Mouse (Mus musculus) cerebellum, postnatal 25 days (tissue): ENCODE results near the gene Ston2.
A peak's percentile ranks its signal among the peaks of the same experiment; 100 is the strongest.
"Not testable (repeated sequence)": the region's sequence is repeated elsewhere in the genome, so short reads cannot be mapped to it uniquely, and the experiment has no call there.

ENCODE experiments used
- DNase-seq, 2 experiments: peaks; one replicate each; pipeline ENCODE4 v3.0.0; 2021; ENCODE audit warnings: mixed read lengths in 2 of 2

Ston2 gene

GRCm38 (mm10) chr12:91789801-91790200 lies 1.6 kb upstream of the Ston2 start:
- DNase-seq: peak; percentile 45 to 70

GRCm38 (mm10) chr12:91788446-91788845 lies 259 bp upstream of the Ston2 start:
- DNase-seq: not testable (repeated sequence)

- no peak for DNase-seq
Measured at GRCm38 (mm10) chr12:91786355-91786754, 1.8 kb downstream of the Ston2 start.

- DNase-seq: no peak
Measured at GRCm38 (mm10) chr12:91781432-91781831, 6.8 kb downstream of the Ston2 start.

- DNase-seq: no peak
Measured at GRCm38 (mm10) chr12:91780531-91780930, 7.7 kb downstream of the Ston2 start.

- DNase-seq: peak; percentile 74 to 83
Measured at GRCm38 (mm10) chr12:91779004-91779365, 9.2 kb downstream of the Ston2 start.

- peak; percentile 47 to 60 for DNase-seq
Measured at GRCm38 (mm10) chr12:91778211-91779003, 9.8 kb downstream of the Ston2 start.

- no peak for DNase-seq
Measured at GRCm38 (mm10) chr12:91776342-91776741, 11.8 kb downstream of the Ston2 start.

- no peak for DNase-seq
Measured at GRCm38 (mm10) chr12:91774811-91775284, 13.3 kb downstream of the Ston2 start.

GRCm38 (mm10) chr12:91768871-91769270 lies 19.3 kb downstream of the Ston2 start:
- DNase-seq: no peak

GRCm38 (mm10) chr12:91768176-91768575 lies 20.0 kb downstream of the Ston2 start:
- no peak for DNase-seq

- DNase-seq: peak in 1 of 2 experiments; percentile 51
Measured at GRCm38 (mm10) chr12:91766338-91767107, 21.7 kb downstream of the Ston2 start.

GRCm38 (mm10) chr12:91765504-91765903 lies 22.7 kb downstream of the Ston2 start:
- DNase-seq: no peak

GRCm38 (mm10) chr12:91765054-91765453 lies 23.1 kb downstream of the Ston2 start:
- DNase-seq: no peak

GRCm38 (mm10) chr12:91764471-91764870 lies 23.7 kb downstream of the Ston2 start:
- peak in 1 of 2 experiments; percentile 9 for DNase-seq

- DNase-seq: peak in 1 of 2 experiments; percentile 20
Measured at GRCm38 (mm10) chr12:91759836-91760235, 28.4 kb downstream of the Ston2 start.

GRCm38 (mm10) chr12:91757854-91758562 lies 30.2 kb downstream of the Ston2 start:
- DNase-seq: no peak

GRCm38 (mm10) chr12:91756562-91757166 lies 31.5 kb downstream of the Ston2 start:
- DNase-seq: no peak

- no peak for DNase-seq
Measured at GRCm38 (mm10) chr12:91754606-91755005, 33.6 kb downstream of the Ston2 start.

GRCm38 (mm10) chr12:91752711-91753110 lies 35.5 kb downstream of the Ston2 start:
- DNase-seq: no peak

- DNase-seq: no peak
Measured at GRCm38 (mm10) chr12:91751893-91752597, 36.1 kb downstream of the Ston2 start.
